Mouse (Mus musculus) MEL (cell line): Measurements from ENCODE around the gene Yeats4. TPM values are rescaled to one million over a fixed set of nuclear protein-coding genes. Genes with fewer than 3 reads are reported as not detected.
A peak's percentile ranks its signal among the peaks of the same experiment; 100 is the strongest.

Experiments
- DNase-seq: peaks from one replicate; pipeline ENCODE4 v3.0.0; 2011; ENCODE audit warnings: low read depth, low spot score
- H3K27ac ChIP-seq: 2 replicates; pipeline ENCODE4 v1.5.1; 2012; ENCODE audit warnings: low read depth, mild to moderate bottlenecking, control low read depth, low read length, moderate library complexity; ENCODE audit not compliant: control insufficient read depth
- H3K27me3 ChIP-seq, 2 experiments: fragments of 150-350 bp in 1 of 2; sonication (generic) in 1 of 2; 2 replicates each; pipeline ENCODE4 v1.6.1; 2012; ENCODE audit warnings: low read length in 2 of 2, mild to moderate bottlenecking in 2 of 2, improper control_type of control experiment in 1 of 2, moderate library complexity in 1 of 2; ENCODE audit not compliant: insufficient read depth in 2 of 2, control insufficient read depth in 1 of 2
- H3K36me3 ChIP-seq, 2 experiments: 2 replicates each; pipeline ENCODE4 v1.6.1; 2012 to 2014; ENCODE audit warnings: low read length in 2 of 2, improper control_type of control experiment in 1 of 2, inconsistent platforms in 1 of 2, mild to moderate bottlenecking in 1 of 2; ENCODE audit not compliant: insufficient read depth in 2 of 2, control insufficient read depth in 1 of 2
- H3K4me1 ChIP-seq, 2 experiments: fragments of 150-350 bp in 1 of 2; sonication (generic) in 1 of 2; 2 replicates each; pipeline ENCODE4 v1.6.1; 2012; ENCODE audit warnings: low read length in 2 of 2, improper control_type of control experiment in 1 of 2, mild to moderate bottlenecking in 1 of 2; ENCODE audit not compliant: insufficient read depth in 2 of 2, control insufficient read depth in 1 of 2
- H3K4me3 ChIP-seq, 2 experiments: fragments of 150-350 bp in 1 of 2; sonication (generic) in 1 of 2; 2 replicates each; pipeline ENCODE4 v1.5.1; 2012; ENCODE audit warnings: low read depth in 2 of 2, low read length in 2 of 2, mild to moderate bottlenecking in 2 of 2, moderate library complexity in 2 of 2, control low read depth in 1 of 2, improper control_type of control experiment in 1 of 2; ENCODE audit not compliant: control insufficient read depth in 1 of 2, insufficient read depth in 1 of 2
- H3K79me2 ChIP-seq: 2 replicates; pipeline ENCODE4 v1.6.1; 2012; ENCODE audit warnings: mild to moderate bottlenecking, low read length, moderate library complexity; ENCODE audit not compliant: control insufficient read depth, poor library complexity, insufficient read depth
- H3K9ac ChIP-seq: 2 replicates; pipeline ENCODE4 v1.6.1; 2012; ENCODE audit warnings: low read depth, mild to moderate bottlenecking, control low read depth, low read length, moderate library complexity; ENCODE audit not compliant: control insufficient read depth, poor library complexity, severe bottlenecking
- H3K9me3 ChIP-seq: fragments of 150-350 bp; sonication (generic); replicated peaks from 2 replicates; pipeline ENCODE4 v1.6.1; 2012; ENCODE audit warnings: mild to moderate bottlenecking, low read length, improper control_type of control experiment, moderate library complexity; ENCODE audit not compliant: insufficient read depth
- CHD1 ChIP-seq: IDR thresholded peaks from 2 replicates; pipeline ENCODE4 v1.6.1; 2012; ENCODE audit warnings: low read depth, mild to moderate bottlenecking, inconsistent platforms, low read length, improper control_type of control experiment
- CTCF ChIP-seq, 3 experiments: IDR thresholded peaks in 2 of 3; conservative IDR thresholded peaks in 1 of 3; 2 replicates each; pipeline ENCODE4 v1.5.1; 2011 to 2012; ENCODE audit warnings: low read length in 3 of 3, low read depth in 2 of 3, mild to moderate bottlenecking in 2 of 3, improper control_type of control experiment in 1 of 3, inconsistent platforms in 1 of 3, mixed read lengths in 1 of 3, moderate library complexity in 1 of 3; ENCODE audit not compliant: control insufficient read depth in 1 of 3, insufficient read depth in 1 of 3, poor library complexity in 1 of 3, severe bottlenecking in 1 of 3
- EP300 ChIP-seq, 2 experiments: IDR thresholded peaks; 2 replicates each; pipeline ENCODE4 v1.6.1; 2011; ENCODE audit warnings: improper control_type of control experiment in 2 of 2, low read length in 2 of 2, low read depth in 1 of 2, mild to moderate bottlenecking in 1 of 2
- ETS1 ChIP-seq: IDR thresholded peaks from 2 replicates; pipeline ENCODE4 v1.6.1; 2012; ENCODE audit warnings: low read depth, mild to moderate bottlenecking, inconsistent platforms, low read length, improper control_type of control experiment, moderate library complexity
- JUND ChIP-seq: IDR thresholded peaks from 2 replicates; pipeline ENCODE4 v1.6.1; 2011; ENCODE audit warnings: low read depth, mild to moderate bottlenecking, improper control_type of control experiment, low read length
- MAX ChIP-seq: IDR thresholded peaks from 2 replicates; pipeline ENCODE4 v1.6.1; 2011; ENCODE audit warnings: low read length, improper control_type of control experiment
- MEF2A ChIP-seq: IDR thresholded peaks from 2 replicates; pipeline ENCODE4 v1.6.1; 2014; ENCODE audit warnings: low read depth, mild to moderate bottlenecking, inconsistent platforms, low read length, improper control_type of control experiment; ENCODE audit not compliant: poor library complexity, insufficient replicate concordance, severe bottlenecking; ENCODE audit errors: extremely low read depth
- MYB ChIP-seq: IDR thresholded peaks from 2 replicates; pipeline ENCODE4 v1.6.1; 2011; ENCODE audit warnings: mild to moderate bottlenecking, low read depth, low read length, improper control_type of control experiment
- MYC ChIP-seq: IDR thresholded peaks from 2 replicates; pipeline ENCODE4 v1.6.1; 2011; ENCODE audit warnings: low read depth, mild to moderate bottlenecking, low read length, improper control_type of control experiment, moderate library complexity
- NELFE ChIP-seq: IDR thresholded peaks from 2 replicates; pipeline ENCODE4 v1.6.1; 2011; ENCODE audit warnings: low read depth, low read length, improper control_type of control experiment
- NRF1 ChIP-seq: IDR thresholded peaks from 2 replicates; pipeline ENCODE4 v1.6.1; 2014; ENCODE audit warnings: low read depth, mild to moderate bottlenecking, inconsistent platforms, low read length, improper control_type of control experiment, moderate library complexity; ENCODE audit not compliant: poor library complexity, insufficient read depth, severe bottlenecking
- POLR2AphosphoS5 ChIP-seq: IDR thresholded peaks from 2 replicates; pipeline ENCODE4 v1.6.1; 2012; ENCODE audit warnings: low read depth, borderline replicate concordance, mild to moderate bottlenecking, inconsistent platforms, low read length, moderate library complexity, mixed read lengths
- SIN3A ChIP-seq: IDR thresholded peaks from 2 replicates; pipeline ENCODE4 v1.6.1; 2012; ENCODE audit warnings: low read length, improper control_type of control experiment, inconsistent platforms
- TAL1 ChIP-seq: IDR thresholded peaks from 2 replicates; pipeline ENCODE4 v1.6.1; 2012; ENCODE audit warnings: mild to moderate bottlenecking, inconsistent platforms, low read length, moderate library complexity, mixed read lengths
- TCF12 ChIP-seq: IDR thresholded peaks from 2 replicates; pipeline ENCODE4 v1.6.1; 2014; ENCODE audit warnings: low read depth, mild to moderate bottlenecking, inconsistent platforms, low read length, improper control_type of control experiment, moderate library complexity
- USF2 ChIP-seq, 2 experiments: IDR thresholded peaks; 2 replicates each; pipeline ENCODE4 v1.6.1; 2011 to 2012; ENCODE audit warnings: improper control_type of control experiment in 2 of 2, low read length in 2 of 2, borderline replicate concordance in 1 of 2, inconsistent platforms in 1 of 2, low read depth in 1 of 2, mild to moderate bottlenecking in 1 of 2; ENCODE audit not compliant: insufficient read depth in 1 of 2
- ZNF384 ChIP-seq: IDR thresholded peaks from 2 replicates; pipeline ENCODE4 v1.6.1; 2012; ENCODE audit warnings: low read depth, mild to moderate bottlenecking, inconsistent platforms, low read length, improper control_type of control experiment
- polyA plus RNA-seq, 2 experiments: library from polyadenylated mRNA; stranded (reverse) in 1 of 2; unstranded in 1 of 2; fragments of >175 nt in 1 of 2; fragments of >200 nt in 1 of 2; gene quantifications; 2 replicates each; pipeline versions ENCODE4 v1.2.1 to v1.2.4; 2012; ENCODE audit warnings: low replicate concordance in 2 of 2, low read depth in 1 of 2; ENCODE audit not compliant: insufficient read length in 2 of 2, insufficient read depth in 1 of 2, missing spikeins in 1 of 2
- total RNA-seq: library from RNA; depleted of rRNA; stranded (reverse); fragments of 300-350 nt; gene quantifications from 2 replicates; pipeline ENCODE4 v1.2.3, GENCODE M21; 2012

Gene Yeats4
- total and polyA plus RNA-seq, 3 experiments: 61.8 to 106 TPM; not detected in 1

GRCm38 (mm10) chr10:117196696-117197095 lies 27.6 kb downstream of the Yeats4 start:
- Histone ChIP-seq H3K27ac (no peak overlapping the region), H3K4me1 (no peaks in the 10 kb centered on the region), H3K9ac (no peak overlapping the region), H3K79me2 (no peaks in the 10 kb centered on the region), H3K27me3 (peaks cover 2 to 15% of the 10 kb centered on the region in 2 experiments), H3K4me3 (no peak overlapping the region), H3K9me3 (no peaks in the 10 kb centered on the region), H3K36me3 (no peaks in the 10 kb centered on the region)
- no peak for TF ChIP-seq USF2 (IDR thresholded peaks at IDR 0.05; ENCODE audit: borderline replicate concordance in 1 of 2, insufficient read depth in 1 of 2, low read depth in 1 of 2, low read length in 2 of 2)
- TF ChIP-seq CHD1: no peak
- no peak for TF ChIP-seq MEF2A
- no peak for TF ChIP-seq MYB
- TF ChIP-seq CTCF (IDR thresholded peaks at IDR 0.05 in 2 of 3, conservative IDR thresholded peaks at IDR 0.05 in 1 of 3; ENCODE audit: control insufficient read depth in 1 of 3, insufficient read depth in 1 of 3, low read depth in 2 of 3, low read length in 3 of 3, poor library complexity in 1 of 3, severe bottlenecking in 1 of 3): no peak
- no peak for TF ChIP-seq TCF12
- no peak for TF ChIP-seq POLR2AphosphoS5
- no peak for DNase-seq

- no peak for DNase-seq
- no peak overlapping the region for H3K27ac ChIP-seq
- no peak overlapping the region for H3K4me3 ChIP-seq
- H3K27me3 ChIP-seq: peaks cover 2 to 15% of the 10 kb centered on the region in 2 experiments
- no peak for TF ChIP-seq MAX
- 0 out of 2 replicates have a peak, but pooled peaks have one; percentile 10 for TF ChIP-seq ZNF384
- H3K4me1 ChIP-seq: no peaks in the 10 kb centered on the region
- no peak overlapping the region for H3K9ac ChIP-seq
- H3K79me2 ChIP-seq: no peaks in the 10 kb centered on the region
- H3K9me3 ChIP-seq: no peaks in the 10 kb centered on the region
- no peaks in the 10 kb centered on the region for H3K36me3 ChIP-seq
Observed at GRCm38 (mm10) chr10:117195748-117196147, 28.6 kb downstream of the Yeats4 start.

- Histone ChIP-seq H3K9me3 (no peaks in the 10 kb centered on the region), H3K9ac (no peak overlapping the region), H3K4me3 (no peak overlapping the region), H3K27ac (no peak overlapping the region), H3K27me3 (peaks cover 2 to 15% of the 10 kb centered on the region in 2 experiments), H3K79me2 (no peaks in the 10 kb centered on the region), H3K4me1 (no peaks in the 10 kb centered on the region), H3K36me3 (no peaks in the 10 kb centered on the region)
- TF ChIP-seq MAX (no peak), EP300 (IDR thresholded peaks at IDR 0.05; ENCODE audit: low read depth in 1 of 2, low read length in 2 of 2) (no peak), NELFE (no peak), MYC (no peak), NRF1 (no peak), POLR2AphosphoS5 (no peak), ETS1 (no peak), MYB (no peak), MEF2A (no peak), CHD1 (no peak), JUND (no peak), SIN3A (no peak), TAL1 (no peak)
- DNase-seq: no peak
Observed at GRCm38 (mm10) chr10:117195005-117195404, 29.3 kb downstream of the Yeats4 start.
